Comparison of ENCODE assay signal across 13 mouse cellular contexts in genomic region chr19:59252651-59253050, GRCm38 (mm10). TPM values are rescaled to one million over a fixed set of nuclear protein-coding genes. Genes with fewer than 3 reads are reported as not detected.
"Had no signal": no experiment of that assay in that cellular context is flagged by ENCODE, and none has a peak within 500 bp of the region (broad histone marks: within the 10 kb centered on the region; RNA-seq: fewer than 3 reads in every experiment).

No protein-coding gene starts in this region.

- ATAC-seq: midbrain, embryonic 13.5 days; midbrain, embryonic 15.5 days had no signal

- DNase-seq: lung, adult 18-20 months; lung, embryonic 14.5 days; lung, postnatal 10 days; lung, postnatal 4 days; right cerebral cortex, postnatal 14 days; thymus, adult 18-20 months; thymus, postnatal 14 days; thymus, postnatal 36 days had no signal

RNA-seq across cellular contexts. Expression of gene Kcnk18, which starts 33.6 kb away (rescaled TPM):
- total RNA-seq: midbrain, postnatal 0 days; monocyte, adult 5-6 weeks; neutrophil, adult 5-6 weeks had no signal
